Mouse (Mus musculus) spleen, postnatal 10 days (tissue): ENCODE measurements around the gene 0610030E20Rik.
A peak's percentile ranks its signal among the peaks of the same experiment; 100 is the strongest.

Experiments
- DNase-seq, 2 experiments: peaks; one replicate each; pipeline ENCODE4 v3.0.0; 2021 to 2022; ENCODE audit warnings: low spot score in 2 of 2

Gene 0610030E20Rik

GRCm38 (mm10) chr6:72347166-72347941, at the start of gene 0610030E20Rik:
Gene 0610030E20Rik (plus strand): TSS chr6:72347317.
- DNase-seq = peak; percentile 77 to 84

GRCm38 (mm10) chr6:72297825-72298224, 49.3 kb upstream of the 0610030E20Rik start:
- no peak for DNase-seq

GRCm38 (mm10) chr6:72302349-72302925, 44.7 kb upstream of the 0610030E20Rik start:
- no peak for DNase-seq

- no peak for DNase-seq
These were observed 43.6 kb upstream of the 0610030E20Rik start for GRCm38 (mm10) chr6:72303510-72303909.

GRCm38 (mm10) chr6:72312198-72312597, 34.9 kb upstream of the 0610030E20Rik start:
- no peak for DNase-seq

GRCm38 (mm10) chr6:72313124-72313867, 33.8 kb upstream of the 0610030E20Rik start:
- DNase-seq = no peak

- DNase-seq = no peak
These were observed 31.7 kb upstream of the 0610030E20Rik start for GRCm38 (mm10) chr6:72315384-72315783.

GRCm38 (mm10) chr6:72316044-72316443, 31.1 kb upstream of the 0610030E20Rik start:
- no peak for DNase-seq

- no peak for DNase-seq
These were observed 28.7 kb upstream of the 0610030E20Rik start for GRCm38 (mm10) chr6:72318440-72318839.

GRCm38 (mm10) chr6:72319019-72319418, 28.1 kb upstream of the 0610030E20Rik start:
- peak in 1 of 2 experiments; percentile 69 for DNase-seq

- no peak for DNase-seq
These were observed 24.2 kb upstream of the 0610030E20Rik start for GRCm38 (mm10) chr6:72322936-72323335.

GRCm38 (mm10) chr6:72323786-72324508, 23.2 kb upstream of the 0610030E20Rik start:
- DNase-seq = no peak

- peak in 1 of 2 experiments; percentile 55 for DNase-seq
These were observed 20.8 kb upstream of the 0610030E20Rik start for GRCm38 (mm10) chr6:72326274-72326673.

- DNase-seq = no peak
These were observed 18.1 kb upstream of the 0610030E20Rik start for GRCm38 (mm10) chr6:72329019-72329418.

GRCm38 (mm10) chr6:72330133-72330532, 17.0 kb upstream of the 0610030E20Rik start:
- DNase-seq = no peak

GRCm38 (mm10) chr6:72333111-72333510, 14.0 kb upstream of the 0610030E20Rik start:
- no peak for DNase-seq

- DNase-seq = no peak
These were observed 6.6 kb upstream of the 0610030E20Rik start for GRCm38 (mm10) chr6:72340481-72340880.

- DNase-seq = no peak
These were observed 2.6 kb upstream of the 0610030E20Rik start for GRCm38 (mm10) chr6:72344396-72345073.

GRCm38 (mm10) chr6:72345074-72345567, 2.0 kb upstream of the 0610030E20Rik start, which contains the start of gene Usp39:
Gene Usp39 (minus strand): TSS chr6:72345184.
- peak; percentile 90 to 95 for DNase-seq

GRCm38 (mm10) chr6:72345633-72346032, 1.5 kb upstream of the 0610030E20Rik start:
- no peak for DNase-seq

- DNase-seq = no peak
These were observed 856 bp upstream of the 0610030E20Rik start for GRCm38 (mm10) chr6:72346261-72346660.
